Comparison of ENCODE assay signal across 8 mouse cellular contexts in the genomic region with DNA sequence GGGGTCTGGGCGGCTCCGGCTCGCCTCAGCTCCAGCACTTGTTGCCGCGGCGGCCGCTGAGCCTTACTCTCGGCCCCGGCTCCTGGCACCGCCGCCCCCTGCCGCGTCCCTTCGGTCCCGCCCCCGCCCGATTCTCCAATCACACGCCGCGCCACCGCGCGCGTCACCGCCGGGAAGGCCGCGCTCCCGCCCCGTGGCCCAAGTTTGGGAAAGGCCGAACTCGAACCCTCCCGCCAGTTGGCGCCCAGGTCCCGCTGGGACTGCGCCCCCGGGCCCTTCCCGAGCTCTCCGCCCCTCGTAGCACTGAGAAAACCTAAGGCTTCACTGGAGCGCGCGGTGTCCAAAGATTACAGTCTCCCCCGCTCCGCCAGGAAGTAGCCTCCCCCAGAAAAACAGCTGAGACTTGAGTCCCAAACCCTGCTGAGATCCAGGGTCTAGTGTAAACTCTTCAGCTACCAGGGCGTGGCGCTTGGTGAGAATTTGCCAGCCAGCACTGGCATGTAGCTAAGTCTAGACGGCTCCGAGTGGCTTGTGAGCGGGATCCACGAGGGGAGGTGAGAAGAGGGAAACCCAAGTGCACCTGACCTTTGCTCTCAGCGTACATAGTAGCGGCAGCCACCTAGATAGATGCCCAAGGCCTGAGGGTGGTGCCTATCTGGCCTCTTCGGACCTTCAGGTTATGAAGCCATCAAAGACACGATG. TPM values are rescaled to one million over a fixed set of nuclear protein-coding genes. Genes with fewer than 3 reads are reported as not detected.
DNase-seq lines count a peak whose midpoint lies in the region; ATAC-seq and TF ChIP-seq lines count a peak whose summit lies in the region.

No protein-coding gene starts in this region.

- peak overlapping the region; percentile 80 for H3K27ac ChIP-seq in MEL (ENCODE audit: control insufficient read depth, low read depth, low read length)
- no peak overlapping the region for H3K27ac ChIP-seq in hindbrain, embryonic 11.5 days (ENCODE audit: low read depth, low read length)

- peak; percentile 94 for DNase-seq in MEL (ENCODE audit: low read depth, low spot score)
- DNase-seq in cerebellum, postnatal 10 days, result peak; percentile 79 to 88
- peak; percentile 43 to 75 for DNase-seq in frontal cortex, adult 2 months (ENCODE audit: extremely low spot score in 1 of 2, low spot score in 1 of 2)
- DNase-seq in hindbrain, embryonic 11.5 days (ENCODE audit: low spot score), result peak; percentile 90
- DNase-seq in layer of hippocampus, postnatal 36 days, result peak; percentile 77 to 81
- peak; percentile 92 for DNase-seq in lung, postnatal 36 days
- DNase-seq in retina, embryonic 14.5 days (ENCODE audit: low spot score), result peak; percentile 82
- peak; percentile 93 for DNase-seq in thymus, postnatal 4 days

- peaks cover 42% of the 10 kb centered on the region for H3K79me2 ChIP-seq in MEL (ENCODE audit: control insufficient read depth, insufficient read depth, low read length, poor library complexity)

- no peak; a peak in 1 of 6 replicates for TF ChIP-seq CTCF in MEL (IDR thresholded peaks at IDR 0.05 in 2 of 3, conservative IDR thresholded peaks at IDR 0.05 in 1 of 3; ENCODE audit: control insufficient read depth in 1 of 3, insufficient read depth in 1 of 3, low read depth in 2 of 3, low read length in 3 of 3, poor library complexity in 1 of 3, severe bottlenecking in 1 of 3)

- peak overlapping the region; percentile 89 for H3K9ac ChIP-seq in MEL (ENCODE audit: control insufficient read depth, low read depth, low read length, poor library complexity, severe bottlenecking)
- peak overlapping the region; percentile 8 for H3K9ac ChIP-seq in hindbrain, embryonic 11.5 days (ENCODE audit: low read depth, low read length)

- TF ChIP-seq RAD21 in MEL (IDR thresholded peaks at IDR 0.05; ENCODE audit: low read depth, low read length), result peak; percentile 26

- TF ChIP-seq EP300 in MEL (IDR thresholded peaks at IDR 0.05; ENCODE audit: low read depth in 1 of 2, low read length in 2 of 2), result 0 out of 4 replicates have a peak, but pooled peaks of 1 of the 2 experiments have one; percentile 24

- H3K4me1 ChIP-seq in MEL (ENCODE audit: control insufficient read depth in 1 of 2, insufficient read depth in 2 of 2, low read length in 2 of 2), result peaks cover 14 to 23% of the 10 kb centered on the region in 2 experiments
- peaks cover 10% of the 10 kb centered on the region for H3K4me1 ChIP-seq in hindbrain, embryonic 11.5 days (replicated peaks; ENCODE audit: control insufficient read depth, insufficient read depth, low read length)

- peak overlapping the region; percentile 70 to 98 for H3K4me3 ChIP-seq in MEL (ENCODE audit: control insufficient read depth in 1 of 2, insufficient read depth in 1 of 2, low read depth in 2 of 2, low read length in 2 of 2)
- H3K4me3 ChIP-seq in hindbrain, embryonic 11.5 days (ENCODE audit: low read depth, low read length), result peak overlapping the region; percentile 67

- ATAC-seq in hindbrain, embryonic 11.5 days (ENCODE audit: low FRiP score), result peak; percentile 95

- no peaks in the 10 kb centered on the region for H3K27me3 ChIP-seq in MEL (ENCODE audit: control insufficient read depth in 1 of 2, insufficient read depth in 2 of 2, low read length in 2 of 2)
- H3K27me3 ChIP-seq in hindbrain, embryonic 11.5 days (ENCODE audit: control insufficient read depth, insufficient read depth, low read length), result peaks cover 43% of the 10 kb centered on the region

- peak; percentile 81 to 89; a peak in 3 of 4 replicates for TF ChIP-seq POLR2A in MEL (IDR thresholded peaks at IDR 0.05; ENCODE audit: control insufficient read depth in 1 of 2, insufficient read depth in 1 of 2, low read depth in 1 of 2, low read length in 2 of 2, poor library complexity in 1 of 2)

- no peaks in the 10 kb centered on the region for H3K9me3 ChIP-seq in MEL (replicated peaks; ENCODE audit: insufficient read depth, low read length)
- no peaks in the 10 kb centered on the region for H3K9me3 ChIP-seq in hindbrain, embryonic 11.5 days (ENCODE audit: control insufficient read depth, low read length)

- H3K4me2 ChIP-seq in hindbrain, embryonic 11.5 days (replicated peaks; ENCODE audit: low read depth, low read length), result peak overlapping the region; percentile 100

- under 1% methylated on average over 38 of the region's 55 CpGs for WGBS in hindbrain, embryonic 11.5 days

- H3K36me3 ChIP-seq in MEL (ENCODE audit: control insufficient read depth in 1 of 2, insufficient read depth in 2 of 2, low read length in 2 of 2), result peaks cover 0 to 23% of the 10 kb centered on the region in 2 experiments; a peak in 2 of 4 replicates
- no peaks in the 10 kb centered on the region for H3K36me3 ChIP-seq in hindbrain, embryonic 11.5 days (ENCODE audit: control insufficient read depth, insufficient read depth, low read length)

TF ChIP-seq in MEL, 35 proteins besides CTCF, POLR2A, EP300 and RAD21:
- TF ChIP-seq GABPA (IDR thresholded peaks at IDR 0.05; ENCODE audit: low read depth, low read length) (0 out of 2 replicates have a peak, but pooled peaks have one; percentile 2), USF1 (IDR thresholded peaks at IDR 0.05; ENCODE audit: low read depth, low read length) (peak; percentile 11; the same call in 1 of the 2 replicates), SMC3 (IDR thresholded peaks at IDR 0.05; ENCODE audit: low read depth, low read length) (peak; percentile 36), POLR2AphosphoS5 (IDR thresholded peaks at IDR 0.05; ENCODE audit: borderline replicate concordance, low read depth, low read length) (no peak), RCOR1 (IDR thresholded peaks at IDR 0.05; ENCODE audit: low read depth, low read length) (no peak), ZC3H11A (IDR thresholded peaks at IDR 0.05; ENCODE audit: low read depth, low read length) (peak; percentile 32; the same call in 1 of the 2 replicates), NELFE (IDR thresholded peaks at IDR 0.05; ENCODE audit: low read depth, low read length) (peak; percentile 85), BHLHE40 (IDR thresholded peaks at IDR 0.05; ENCODE audit: borderline replicate concordance, low read depth, low read length) (no peak), GATA1 (IDR thresholded peaks at IDR 0.05; ENCODE audit: low read depth, low read length) (no peak), ELF1 (IDR thresholded peaks at IDR 0.05; ENCODE audit: low read depth, low read length) (peak; percentile 54; the same call in 1 of the 2 replicates), MAX (IDR thresholded peaks at IDR 0.05; ENCODE audit: low read length) (0 out of 2 replicates have a peak, but pooled peaks have one; percentile 67), JUND (IDR thresholded peaks at IDR 0.05; ENCODE audit: low read depth, low read length) (no peak), TCF12 (IDR thresholded peaks at IDR 0.05; ENCODE audit: low read depth, low read length) (peak; percentile 67; the same call in 1 of the 2 replicates), USF2 (IDR thresholded peaks at IDR 0.05; ENCODE audit: borderline replicate concordance in 1 of 2, insufficient read depth in 1 of 2, low read depth in 1 of 2, low read length in 2 of 2) (no peak), MAFK (IDR thresholded peaks at IDR 0.05; ENCODE audit: borderline replicate concordance, low read depth, low read length) (0 out of 2 replicates have a peak, but pooled peaks have one; percentile 28), CHD1 (IDR thresholded peaks at IDR 0.05; ENCODE audit: low read depth, low read length) (no peak; the same call in 1 of the 2 replicates), ETS1 (IDR thresholded peaks at IDR 0.05; ENCODE audit: low read depth, low read length) (peak; percentile 85), CHD2 (IDR thresholded peaks at IDR 0.05; ENCODE audit: low read length) (no peak; the same call in 1 of the 2 replicates), UBTF (IDR thresholded peaks at IDR 0.05; ENCODE audit: borderline replicate concordance, insufficient read depth, low read depth, low read length) (no peak), KAT2A (conservative IDR thresholded peaks at IDR 0.05; ENCODE audit: low read depth, low read length) (no peak; the same call in 1 of the 2 replicates), HCFC1 (IDR thresholded peaks at IDR 0.05; ENCODE audit: low read depth, low read length) (peak; percentile 63; the same call in 1 of the 2 replicates), MEF2A (IDR thresholded peaks at IDR 0.05; ENCODE audit: extremely low read depth, insufficient replicate concordance, low read depth, low read length, poor library complexity, severe bottlenecking) (no peak; the same call in 1 of the 2 replicates), TBP (IDR thresholded peaks at IDR 0.05; ENCODE audit: low read depth, low read length) (peak; percentile 58; the same call in 1 of the 2 replicates), SIN3A (IDR thresholded peaks at IDR 0.05; ENCODE audit: low read length) (peak; percentile 95), TAL1 (IDR thresholded peaks at IDR 0.05; ENCODE audit: low read length) (no peak), POLR2AphosphoS2 (IDR thresholded peaks at IDR 0.05; ENCODE audit: low read length) (peak; percentile 89), MXI1 (IDR thresholded peaks at IDR 0.05; ENCODE audit: low read depth, low read length) (peak; percentile 82; the same call in 1 of the 2 replicates), MYB (IDR thresholded peaks at IDR 0.05; ENCODE audit: low read depth, low read length) (no peak), ZKSCAN1 (IDR thresholded peaks at IDR 0.05; ENCODE audit: low read depth, low read length) (no peak), MAZ (IDR thresholded peaks at IDR 0.05; ENCODE audit: low read depth, low read length) (no peak; the same call in 1 of the 2 replicates), ZNF384 (IDR thresholded peaks at IDR 0.05; ENCODE audit: low read depth, low read length) (no peak), E2F4 (IDR thresholded peaks at IDR 0.05; ENCODE audit: borderline replicate concordance, low read depth, low read length) (no peak), NRF1 (IDR thresholded peaks at IDR 0.05; ENCODE audit: insufficient read depth, low read depth, low read length, poor library complexity, severe bottlenecking) (no peak), ZMIZ1 (IDR thresholded peaks at IDR 0.05; ENCODE audit: low read depth, low read length) (peak; percentile 94), MYC (IDR thresholded peaks at IDR 0.05; ENCODE audit: low read depth, low read length) (peak; percentile 83)

RNA-seq across cellular contexts. Expression of a gene that starts 1.0 kb away (rescaled TPM):
- total RNA-seq in MEL (2012; rRNA removed), result 36.7 and 36.8 TPM in 2 replicates
- 10 to 100 TPM in 1 of 2 experiments, not detected in 1; 66.4 TPM for polyA plus RNA-seq in MEL (2012; ENCODE audit: insufficient read depth in 1 of 2, insufficient read length in 2 of 2, low read depth in 1 of 2, low replicate concordance in 2 of 2, missing spikeins in 1 of 2)
- 9.7 and 11.2 TPM in 2 replicates for polyA plus RNA-seq in frontal cortex, adult 2 months (2012; rRNA removed)
- polyA plus RNA-seq in hindbrain, embryonic 11.5 days (2014; fragmentation: Nextera tagmentation; extraction: Ambion mirVana), result 1.7 and 3.0 TPM in 2 replicates
- 10 to 100 TPM; 12.2 to 17.4 TPM for total RNA-seq in layer of hippocampus, postnatal 36 days (2021)
